Mouse (Mus musculus) stomach, embryonic 16.5 days (tissue): ENCODE measurements around the gene Ndufs2. TPM values are rescaled to one million over a fixed set of nuclear protein-coding genes. Genes with fewer than 3 reads are reported as not detected.

ENCODE experiments used
- ATAC-seq: fragments of 200-750 bp; cut with Nextera tagmentation; 2 replicates; pipeline ENCODE4 v1.8.0; 2017; ENCODE audit warnings: moderate number of reproducible peaks, moderate TSS enrichment; ENCODE audit not compliant: insufficient read depth, low FRiP score
- H3K27ac ChIP-seq: fragments of 300-500 bp; sonication (generic); 2 replicates; pipeline ENCODE4 v1.5.1; 2014; ENCODE audit warnings: low read length
- H3K27me3 ChIP-seq: fragments of 300-500 bp; sonication (generic); 2 replicates; pipeline ENCODE4 v1.6.1; 2014; ENCODE audit warnings: low read length, control low read depth, mixed read lengths; ENCODE audit not compliant: control insufficient read depth, insufficient read depth
- H3K36me3 ChIP-seq: fragments of 300-500 bp; sonication (generic); 2 replicates; pipeline ENCODE4 v1.6.1; 2014; ENCODE audit warnings: low read length; ENCODE audit not compliant: control insufficient read depth, insufficient read depth
- H3K4me1 ChIP-seq: fragments of 300-500 bp; sonication (generic); 2 replicates; pipeline ENCODE4 v1.6.1; 2014; ENCODE audit warnings: low read length, control low read depth, mixed read lengths; ENCODE audit not compliant: control insufficient read depth, insufficient read depth
- H3K4me2 ChIP-seq: fragments of 300-500 bp; sonication (generic); 2 replicates; pipeline ENCODE4 v1.6.1; 2014; ENCODE audit warnings: low read depth, low read length, mixed read lengths
- H3K4me3 ChIP-seq: fragments of 300-500 bp; sonication (generic); replicated peaks from 2 replicates; pipeline ENCODE4 v1.5.1; 2014; ENCODE audit warnings: mild to moderate bottlenecking, low read length
- H3K9ac ChIP-seq: fragments of 300-500 bp; sonication (generic); 2 replicates; pipeline ENCODE4 v1.6.1; 2014; ENCODE audit warnings: low read length
- H3K9me3 ChIP-seq: fragments of 300-500 bp; sonication (generic); replicated peaks from 2 replicates; pipeline ENCODE4 v1.6.1; 2016; ENCODE audit warnings: low read length, control low read depth; ENCODE audit not compliant: control insufficient read depth
- WGBS: fragments of 180-500 bp; shearing (Covaris S2); extraction: QIAGEN DNeasy Blood & Tissue Kit; methylation state at CpG from one replicate; pipeline ENCODE4 v1.1.7; 2014; 5-methylcytosine and 5-hydroxymethylcytosine counted together
- polyA plus RNA-seq: library from polyadenylated mRNA; unstranded; fragments of >200 nt; fragmentation: Nextera tagmentation; extraction: Ambion mirVana; gene quantifications from 2 replicates; pipeline ENCODE4 v1.2.1, GENCODE M21; 2015

Ndufs2 gene
- polyA plus RNA-seq, 1 experiment from 2014 or later, result 260 TPM

DNA sequence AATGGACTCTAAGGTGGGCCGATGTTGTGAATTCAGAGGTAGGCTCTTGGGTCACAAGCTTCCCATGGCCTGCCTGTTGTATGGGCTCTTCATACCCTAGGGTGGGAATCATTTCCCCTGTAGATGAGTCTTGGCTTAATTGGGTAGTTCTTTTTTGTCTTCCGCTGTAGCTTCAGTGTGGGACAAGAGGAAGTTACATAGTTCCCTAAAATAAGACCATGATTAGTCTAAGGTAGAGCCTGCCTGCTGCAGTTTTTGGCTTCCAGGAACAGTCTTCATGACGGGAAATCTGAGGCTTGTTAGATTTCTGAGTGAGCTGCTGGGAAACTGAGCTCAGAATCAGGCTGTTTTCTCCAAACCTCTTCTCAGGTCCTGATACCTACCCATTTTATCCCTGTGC, 20.9 kb upstream of the Ndufs2 start:
- no peaks in the 10 kb centered on the region for H3K9me3 ChIP-seq
- 0 out of 2 replicates have a peak overlapping the region, but pooled peaks have one; percentile 94 for H3K4me3 ChIP-seq
- 89% methylated on average over 3 of the region's 3 CpGs for WGBS
- H3K9ac ChIP-seq, result 0 out of 2 replicates have a peak overlapping the region, but pooled peaks have one; percentile 45
- H3K27ac ChIP-seq, result no peak overlapping the region
- peak overlapping the region; percentile 96 for H3K4me2 ChIP-seq
- ATAC-seq, result no peak
- no peaks in the 10 kb centered on the region for H3K27me3 ChIP-seq
- H3K4me1 ChIP-seq, result peaks cover 18% of the 10 kb centered on the region
- H3K36me3 ChIP-seq, result peaks cover 18% of the 10 kb centered on the region

DNA sequence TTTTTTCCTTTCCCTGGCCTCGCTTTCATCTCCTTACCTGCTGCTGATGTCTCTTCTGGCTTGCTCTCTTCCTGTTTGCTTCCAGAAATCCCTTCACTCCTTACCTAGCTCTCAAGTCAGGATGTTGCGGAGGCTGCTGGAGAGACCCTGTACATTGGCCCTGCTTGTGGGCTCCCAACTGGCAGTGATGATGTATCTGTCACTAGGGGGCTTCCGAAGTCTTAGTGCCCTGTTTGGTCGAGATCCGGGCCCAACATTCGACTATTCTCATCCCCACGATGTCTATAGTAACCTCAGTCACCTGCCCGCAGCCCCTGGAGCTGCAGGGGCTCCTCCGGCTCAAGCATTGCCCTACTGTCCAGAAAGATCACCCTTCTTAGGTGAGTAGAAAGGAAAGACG, 20.4 kb upstream of the Ndufs2 start:
- WGBS, result 53% methylated on average over 10 of the region's 10 CpGs
- Histone ChIP-seq H3K4me2 (peak overlapping the region; percentile 96), H3K36me3 (peaks cover 18% of the 10 kb centered on the region), H3K27me3 (no peaks in the 10 kb centered on the region), H3K27ac (no peak overlapping the region), H3K9me3 (no peaks in the 10 kb centered on the region), H3K4me1 (peaks cover 18% of the 10 kb centered on the region), H3K4me3 (peak overlapping the region; percentile 94), H3K9ac (peak overlapping the region; percentile 45; the same call in 1 of the 2 replicates)
- ATAC-seq, result no peak

DNA sequence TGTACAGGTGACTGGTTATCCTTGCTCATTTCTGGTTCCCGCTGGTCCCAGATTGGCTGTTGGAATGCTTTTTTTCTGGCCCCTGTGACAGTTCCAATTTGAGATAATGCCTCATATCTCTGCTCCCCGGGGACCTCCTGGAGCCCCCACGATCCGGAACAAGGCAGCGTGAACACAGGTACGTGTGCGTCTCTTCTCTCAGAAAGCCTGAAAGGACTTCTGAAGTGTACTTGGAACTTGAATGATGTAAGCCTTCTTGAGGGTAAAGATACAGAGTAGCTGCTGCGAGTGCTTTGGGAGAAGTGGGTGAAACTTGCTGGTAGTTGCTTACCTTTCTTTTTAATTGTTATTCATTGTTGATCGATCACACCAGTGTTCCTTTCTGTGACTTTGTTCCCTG, 20.0 kb upstream of the Ndufs2 start:
- 35% methylated on average over 9 of the region's 9 CpGs for WGBS
- Histone ChIP-seq H3K27ac (peak overlapping the region; percentile 91), H3K36me3 (peaks cover 16% of the 10 kb centered on the region), H3K9ac (peak overlapping the region; percentile 82), H3K4me2 (peak overlapping the region; percentile 96), H3K4me3 (peak overlapping the region; percentile 94), H3K4me1 (peaks cover 18% of the 10 kb centered on the region), H3K27me3 (no peaks in the 10 kb centered on the region), H3K9me3 (no peaks in the 10 kb centered on the region)
- ATAC-seq, result no peak

- 1% methylated on average over 18 of the region's 19 CpGs for WGBS
- peak overlapping the region; percentile 91 for H3K27ac ChIP-seq
- peak; percentile 88 for ATAC-seq
- peak overlapping the region; percentile 82 for H3K9ac ChIP-seq
- H3K9me3 ChIP-seq, result no peaks in the 10 kb centered on the region
- no peaks in the 10 kb centered on the region for H3K27me3 ChIP-seq
- H3K4me2 ChIP-seq, result peak overlapping the region; percentile 96
- peak overlapping the region; percentile 94 for H3K4me3 ChIP-seq
- H3K4me1 ChIP-seq, result peaks cover 18% of the 10 kb centered on the region
- peaks cover 10% of the 10 kb centered on the region for H3K36me3 ChIP-seq
Observed at GRCm38 (mm10) chr1:171270573-171270900, 19.3 kb upstream of the Ndufs2 start.

DNA sequence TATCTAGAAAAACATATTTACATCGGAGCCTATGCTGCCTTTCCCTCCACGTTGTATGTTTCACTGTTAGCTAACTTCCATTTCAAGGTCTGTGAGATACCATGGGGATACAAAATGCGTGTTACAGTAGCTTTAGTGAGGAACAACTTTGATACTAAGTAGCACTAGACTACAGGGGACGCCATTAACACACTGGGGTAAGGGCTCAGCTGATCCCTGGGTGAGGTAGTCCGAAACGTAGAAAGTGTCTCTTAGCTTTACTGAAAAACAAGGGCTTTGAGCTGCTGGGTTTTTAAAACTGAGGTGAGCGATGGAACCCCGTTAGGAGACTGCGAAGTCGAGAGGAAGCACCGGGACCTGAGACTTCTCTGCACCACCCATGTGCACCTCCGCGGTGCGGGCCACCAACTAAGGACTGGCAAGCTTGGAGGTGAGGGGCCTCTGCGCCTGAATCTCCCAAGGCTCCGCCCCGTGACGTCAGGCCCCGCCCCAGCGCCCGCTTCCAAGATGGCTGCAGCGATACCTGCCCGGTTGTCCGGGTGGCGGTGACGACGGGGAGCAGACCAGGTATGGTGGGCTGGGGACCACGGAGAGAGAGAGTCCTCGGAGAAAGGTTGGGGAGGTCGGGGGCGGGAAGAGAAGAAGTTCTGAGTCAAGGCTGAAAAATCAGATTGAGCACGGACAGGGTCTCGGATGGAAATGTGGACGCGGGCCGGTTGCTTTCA, 18.8 kb upstream of the Ndufs2 start, which contains the start of gene B4galt3:
Gene B4galt3, plus strand, starts transcription at position 481 of the 725 bp plus-strand sequence.
- peak within 1 kb of the TSS; percentile 82 for H3K9ac ChIP-seq
- peak within 1 kb of the TSS; percentile 91 for H3K27ac ChIP-seq
- H3K36me3 ChIP-seq, result peaks cover 5% of the 10 kb centered on the region; the same call in 1 of the 2 replicates
- H3K4me3 ChIP-seq, result peak within 1 kb of the TSS; percentile 94
- ATAC-seq, result peak; percentile 94
- peaks cover 18% of the 10 kb centered on the region for H3K4me1 ChIP-seq
- WGBS, result 4% methylated on average over 36 of the region's 36 CpGs
- H3K9me3 ChIP-seq, result no peaks in the 10 kb centered on the region
- no peaks in the 10 kb centered on the region for H3K27me3 ChIP-seq
- H3K4me2 ChIP-seq, result peak within 1 kb of the TSS; percentile 96

DNA sequence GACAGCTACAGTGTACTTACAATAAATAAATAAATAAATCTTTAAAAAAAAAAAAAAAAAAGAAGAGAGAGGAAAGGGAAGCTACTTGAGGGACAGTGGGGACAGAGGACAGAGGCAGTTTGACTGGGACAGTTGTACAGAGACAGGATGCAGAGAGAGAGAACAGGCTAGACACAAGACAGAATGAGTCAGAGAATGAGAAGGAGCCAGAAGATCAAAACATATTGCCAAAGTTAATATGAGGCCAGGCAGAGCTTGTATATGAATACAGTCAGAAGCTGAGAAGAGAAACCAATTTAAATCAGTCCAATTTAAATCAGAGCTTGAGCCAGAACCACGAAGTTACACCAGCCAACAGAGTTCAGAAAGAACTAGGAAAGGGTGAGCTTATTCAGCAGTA, 17.2 kb upstream of the Ndufs2 start:
- Histone ChIP-seq H3K36me3 (no peaks in the 10 kb centered on the region), H3K9me3 (no peaks in the 10 kb centered on the region), H3K4me2 (no peak overlapping the region), H3K27me3 (no peaks in the 10 kb centered on the region), H3K27ac (no peak overlapping the region), H3K4me3 (no peak overlapping the region), H3K9ac (no peak overlapping the region), H3K4me1 (peaks cover 23% of the 10 kb centered on the region)
- no peak for ATAC-seq
- 77% methylated on average over 1 of the region's 1 CpGs for WGBS

DNA sequence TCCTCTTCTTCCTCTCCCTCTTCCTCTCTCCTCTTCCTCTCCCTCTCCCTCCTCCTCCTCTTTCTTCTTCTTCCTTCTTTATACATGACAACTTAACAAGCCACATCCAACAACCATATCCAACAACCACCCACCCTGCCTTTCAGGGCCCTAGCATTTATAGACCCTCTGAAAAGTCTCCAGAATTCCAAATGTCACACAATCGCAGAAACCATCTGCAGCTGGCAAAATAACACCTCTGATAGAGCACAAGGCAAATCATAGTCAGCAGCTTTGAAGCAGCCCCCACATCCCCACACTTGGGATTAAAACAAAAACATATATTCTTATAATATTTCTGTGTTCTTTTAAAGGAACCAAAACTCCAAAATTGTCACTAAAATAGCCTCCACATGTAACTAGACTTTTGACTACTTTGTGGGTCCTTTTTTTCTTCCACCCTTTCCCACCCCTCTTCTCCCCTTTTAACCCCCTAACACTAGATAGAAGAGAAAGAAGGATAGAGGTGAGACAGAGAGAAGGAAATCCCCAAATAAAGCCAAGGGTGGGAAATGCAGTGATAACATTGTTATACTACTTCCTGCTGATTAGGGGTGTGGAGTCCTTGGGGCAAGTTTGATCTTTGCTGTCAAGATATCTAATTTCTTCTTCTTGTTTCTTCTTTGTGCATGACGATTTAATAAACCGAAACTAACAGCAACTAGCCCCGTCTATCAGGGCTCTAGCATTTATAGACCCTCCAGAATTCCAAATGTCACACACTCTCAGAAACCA, 15.0 kb upstream of the Ndufs2 start:
- Histone ChIP-seq H3K9me3 (no peaks in the 10 kb centered on the region), H3K27ac (no peak overlapping the region), H3K4me2 (no peak overlapping the region), H3K27me3 (no peaks in the 10 kb centered on the region), H3K4me1 (peaks cover 27% of the 10 kb centered on the region), H3K9ac (no peak overlapping the region), H3K36me3 (no peaks in the 10 kb centered on the region), H3K4me3 (no peak overlapping the region)
- WGBS, result 61% methylated on average over 4 of the region's 4 CpGs
- ATAC-seq, result no peak

- no peaks in the 10 kb centered on the region for H3K27me3 ChIP-seq
- H3K4me3 ChIP-seq, result no peak overlapping the region
- H3K36me3 ChIP-seq, result no peaks in the 10 kb centered on the region
- peak overlapping the region; percentile 28; the same call in 1 of the 2 replicates for H3K9ac ChIP-seq
- peak overlapping the region; percentile 96 for H3K27ac ChIP-seq
- H3K9me3 ChIP-seq, result no peaks in the 10 kb centered on the region
- 60% methylated on average over 3 of the region's 3 CpGs for WGBS
- H3K4me1 ChIP-seq, result peaks cover 21% of the 10 kb centered on the region
- ATAC-seq, result peak; percentile 22; the same call in 1 of the 2 replicates
- H3K4me2 ChIP-seq, result peak overlapping the region; percentile 54; the same call in 1 of the 2 replicates
Observed at GRCm38 (mm10) chr1:171263666-171264461, 12.7 kb upstream of the Ndufs2 start.
